Mouse (Mus musculus) c-Kit-positive CD71-positive TER-119-negative erythroid progenitor cells, embryonic 14.5 days (primary cell): ENCODE measurements around the gene Ffar1.

Experiments used
- DNase-seq: peaks from one replicate; pipeline ENCODE4 v3.0.0-alpha.2; 2013; ENCODE audit warnings: low read depth

Ffar1 gene

GRCm38 (mm10) chr7:30861464-30861863 is at the start of gene Ffar1:
TSS of gene Ffar1 (minus strand) at chr7:30861564.
- DNase-seq, result no peak

GRCm38 (mm10) chr7:30909773-30910172 is 48.4 kb upstream of the Ffar1 start:
- DNase-seq, result no peak

- DNase-seq, result no peak
Observed at GRCm38 (mm10) chr7:30908992-30909431, 47.6 kb upstream of the Ffar1 start.

- no peak for DNase-seq
Observed at GRCm38 (mm10) chr7:30908277-30908991, 47.1 kb upstream of the Ffar1 start.

- no peak for DNase-seq
Observed at GRCm38 (mm10) chr7:30904042-30904441, 42.7 kb upstream of the Ffar1 start.

GRCm38 (mm10) chr7:30895217-30895616 is 33.9 kb upstream of the Ffar1 start:
- DNase-seq, result no peak

GRCm38 (mm10) chr7:30892515-30892914 is 31.2 kb upstream of the Ffar1 start:
- DNase-seq, result no peak

- DNase-seq, result no peak
Observed at GRCm38 (mm10) chr7:30891746-30892145, 30.4 kb upstream of the Ffar1 start.

GRCm38 (mm10) chr7:30890681-30891080 is 29.3 kb upstream of the Ffar1 start:
- no peak for DNase-seq

GRCm38 (mm10) chr7:30888786-30889185 is 27.4 kb upstream of the Ffar1 start:
- no peak for DNase-seq

- DNase-seq, result no peak
Observed at GRCm38 (mm10) chr7:30887568-30888188, 26.3 kb upstream of the Ffar1 start.

GRCm38 (mm10) chr7:30886852-30887251 is 25.5 kb upstream of the Ffar1 start:
- DNase-seq, result no peak

GRCm38 (mm10) chr7:30884047-30884446 is 22.7 kb upstream of the Ffar1 start:
- DNase-seq, result no peak

- DNase-seq, result no peak
Observed at GRCm38 (mm10) chr7:30881367-30881766, 20.0 kb upstream of the Ffar1 start.

GRCm38 (mm10) chr7:30880176-30880575 is 18.8 kb upstream of the Ffar1 start, which contains the start of gene Cd22:
TSS of gene Cd22 (minus strand) at chr7:30880342.
- no peak for DNase-seq

GRCm38 (mm10) chr7:30878950-30879349 is 17.6 kb upstream of the Ffar1 start:
- DNase-seq, result no peak

- DNase-seq, result peak; percentile 20
Observed at GRCm38 (mm10) chr7:30873083-30873482, 11.7 kb upstream of the Ffar1 start.

GRCm38 (mm10) chr7:30863386-30863785 is 2.0 kb upstream of the Ffar1 start:
- no peak for DNase-seq

GRCm38 (mm10) chr7:30859635-30860402 is 1.5 kb downstream of the Ffar1 start:
- peak; percentile 33 for DNase-seq

GRCm38 (mm10) chr7:30859290-30859634 is 2.1 kb downstream of the Ffar1 start:
- peak; percentile 36 for DNase-seq

GRCm38 (mm10) chr7:30857746-30858145 is 3.6 kb downstream of the Ffar1 start:
- no peak for DNase-seq

- no peak for DNase-seq
Observed at GRCm38 (mm10) chr7:30856078-30856477, 5.3 kb downstream of the Ffar1 start, which contains the start of gene Ffar3. TSS of gene Ffar3 (minus strand) at chr7:30856178.

- no peak for DNase-seq
Observed at GRCm38 (mm10) chr7:30851421-30851820, 9.9 kb downstream of the Ffar1 start.
